Mouse (Mus musculus) left cerebral cortex, postnatal 25 days (tissue): Measurements from ENCODE around the gene Id1. TPM values are rescaled to one million over a fixed set of nuclear protein-coding genes. Genes with fewer than 3 reads are reported as not detected.

Experiments
- DNase-seq, 2 experiments: peaks; one replicate each; pipeline ENCODE4 v3.0.0; 2022; ENCODE audit warnings: low spot score in 2 of 2, mixed read lengths in 1 of 2
- intact Hi-C: fragments of 180-260 bp; cut with DNase I; formaldehyde crosslinking; loops from one replicate; pipeline ENCODE4 v1.15.1; 2025
- total RNA-seq, 2 experiments: library from RNA; stranded (reverse); gene quantifications; 2 replicates each; pipeline ENCODE4 v1.2.3; 2021

The Id1 gene
- total RNA-seq, 2 experiments from 2014 or later: 19.9 to 30.4 TPM

DNA sequence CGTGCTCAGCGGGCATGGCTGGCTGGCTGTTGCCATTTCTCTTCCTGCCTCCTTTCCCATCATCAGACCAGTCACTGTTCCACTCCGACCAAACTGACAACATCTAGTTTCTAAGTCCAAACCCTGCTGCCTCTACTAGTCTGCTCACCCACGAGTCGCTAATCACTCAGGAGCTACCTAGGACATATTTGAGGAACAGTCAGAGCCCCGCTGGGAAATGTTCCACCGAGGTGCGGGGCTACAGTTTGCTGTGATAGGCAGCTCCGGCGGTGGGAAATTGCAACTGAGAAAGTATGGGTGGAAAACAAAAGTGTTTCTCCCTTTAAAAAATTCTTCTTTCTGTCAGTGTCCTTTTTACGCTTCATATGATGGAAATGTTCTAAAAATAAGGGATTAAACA lies 18.4 kb upstream of the Id1 start:
- no peak for DNase-seq
- intact Hi-C loops: no loop called here

DNA sequence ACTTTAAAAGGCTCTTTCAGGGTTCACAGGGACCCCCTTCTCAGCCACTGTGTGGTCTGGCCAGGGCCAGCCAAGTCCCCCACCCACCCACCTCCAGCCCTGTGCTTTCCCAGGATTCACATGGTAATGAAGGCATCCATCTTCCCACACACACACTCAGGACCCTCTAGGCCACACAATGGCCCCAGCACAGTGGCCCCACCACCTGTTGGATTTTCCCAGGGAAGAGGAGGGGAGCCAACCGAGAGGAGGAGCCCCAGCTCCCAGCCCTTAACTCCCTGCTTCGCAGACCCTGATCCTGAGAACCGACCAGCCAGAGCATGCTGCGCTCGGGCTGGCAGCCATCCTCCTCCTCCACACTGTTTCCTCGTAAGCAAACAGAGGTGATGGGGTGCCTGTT lies 18.0 kb upstream of the Id1 start:
- intact Hi-C loops: no loop called here
- DNase-seq: no peak

DNA sequence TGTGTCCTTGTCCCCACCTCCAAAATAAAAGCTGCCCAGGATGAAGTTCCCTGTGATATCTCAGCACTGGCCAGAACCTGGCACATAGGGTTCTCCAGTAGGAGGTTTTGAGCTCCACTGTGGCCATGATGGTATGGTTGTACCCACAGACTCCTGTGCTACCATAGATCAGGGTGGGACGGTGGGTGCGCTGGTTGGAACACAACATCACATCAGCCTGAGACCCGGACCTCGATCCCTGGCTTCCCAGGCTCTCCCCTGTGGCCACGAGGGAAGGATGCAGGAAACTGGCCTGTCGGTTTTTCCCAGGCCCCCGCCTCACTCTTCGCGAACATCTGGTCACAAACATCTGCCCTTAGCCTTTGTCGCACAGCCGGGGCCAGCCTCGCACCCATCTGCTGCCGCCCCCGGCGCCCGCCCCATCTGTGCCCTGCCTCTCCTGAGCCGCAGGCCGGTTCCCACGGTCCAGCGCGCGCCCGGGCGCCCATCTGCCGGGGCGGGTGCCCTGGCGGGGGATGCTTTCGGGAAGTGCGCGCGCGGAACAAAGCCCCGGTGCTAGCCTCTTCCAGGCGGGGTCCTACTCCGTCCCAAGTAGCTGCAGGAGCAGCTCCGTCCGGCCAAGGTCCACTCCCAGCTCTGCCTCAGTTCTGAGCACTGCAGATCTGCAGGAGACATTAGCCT lies 12.3 kb upstream of the Id1 start:
- intact Hi-C loops: no loop called here
- DNase-seq: no peak

- intact Hi-C loops: no loop called here
- no peak for DNase-seq
Observed at GRCm38 (mm10) chr2:152724332-152724723, 11.7 kb upstream of the Id1 start.

DNA sequence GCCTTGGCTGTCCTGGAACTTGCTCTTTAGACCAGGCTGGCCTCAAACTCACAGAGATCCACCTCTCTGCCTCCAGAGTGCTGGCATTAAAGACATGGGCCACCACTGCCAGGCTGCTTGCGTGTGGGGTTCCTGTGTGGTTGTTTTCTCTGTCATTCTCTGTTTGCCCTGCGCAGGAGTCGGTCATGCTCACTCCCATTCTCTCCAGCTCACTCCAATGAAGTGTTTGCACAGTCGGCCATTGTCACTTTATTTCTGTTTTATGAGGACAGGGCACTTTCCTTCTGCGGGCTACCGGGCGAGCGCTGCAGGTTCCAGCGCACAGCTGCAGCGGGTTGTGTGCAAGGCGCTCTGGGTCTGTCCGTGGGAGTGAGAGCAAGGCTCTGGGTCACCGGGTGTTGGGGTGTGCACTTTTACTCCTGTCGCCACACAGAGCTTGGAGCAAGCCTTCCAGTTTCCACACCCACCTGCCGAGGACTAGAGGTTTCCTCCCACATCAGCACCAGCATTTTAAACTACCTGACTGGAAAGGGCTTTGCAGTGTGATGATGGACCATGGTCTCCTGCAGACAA lies 10.8 kb upstream of the Id1 start:
- no peak for DNase-seq

GRCm38 (mm10) chr2:152726213-152726612 lies 9.8 kb upstream of the Id1 start:
- intact Hi-C loops: no loop called here
- no peak for DNase-seq

More for the DNA sequence above, 10.8 kb upstream of the Id1 start:
- intact Hi-C loops: no loop called here

GRCm38 (mm10) chr2:152726751-152727335 lies 9.2 kb upstream of the Id1 start:
- intact Hi-C loops: no loop called here

DNA sequence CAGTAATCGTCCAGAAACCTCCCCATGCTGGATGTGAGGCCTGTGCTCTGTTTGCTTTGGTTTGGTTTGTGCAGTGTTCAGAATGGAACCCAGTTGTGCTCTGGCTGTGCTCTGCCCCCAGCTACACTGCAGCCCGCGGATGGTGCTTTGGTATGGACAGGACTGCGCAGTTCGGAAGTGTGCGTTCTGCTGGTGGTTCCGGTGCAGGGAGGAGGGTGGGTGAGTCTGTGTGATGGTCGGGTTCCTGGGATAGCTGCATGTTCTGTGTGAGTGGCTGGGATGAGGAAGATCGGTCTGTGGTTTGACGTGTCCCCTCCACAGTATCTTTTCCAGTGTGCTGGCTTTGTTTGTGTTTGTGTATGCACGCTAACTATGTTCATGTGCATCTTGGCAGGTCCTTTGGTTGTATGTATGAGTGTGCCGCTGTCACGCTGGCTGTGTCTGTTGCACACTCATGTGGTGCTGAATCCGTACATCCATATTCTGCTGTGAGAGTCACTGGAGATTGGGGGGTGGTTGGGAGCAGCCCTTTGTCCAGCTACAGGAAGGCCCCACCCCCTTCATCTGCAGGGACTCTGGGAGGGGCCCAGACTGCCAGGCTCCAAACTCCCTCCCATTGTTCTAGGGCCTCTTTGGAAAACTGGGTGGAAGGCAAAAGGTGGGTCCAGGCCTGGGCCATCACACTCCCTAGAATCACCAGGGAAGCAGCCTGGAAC lies 8.1 kb upstream of the Id1 start:
- intact Hi-C loops: no loop called here
- no peak for DNase-seq

More at GRCm38 (mm10) chr2:152726751-152727335, 9.2 kb upstream of the Id1 start:
- DNase-seq: no peak

GRCm38 (mm10) chr2:152728594-152728993 lies 7.5 kb upstream of the Id1 start:
- intact Hi-C loops: no loop called here
- no peak for DNase-seq

DNA sequence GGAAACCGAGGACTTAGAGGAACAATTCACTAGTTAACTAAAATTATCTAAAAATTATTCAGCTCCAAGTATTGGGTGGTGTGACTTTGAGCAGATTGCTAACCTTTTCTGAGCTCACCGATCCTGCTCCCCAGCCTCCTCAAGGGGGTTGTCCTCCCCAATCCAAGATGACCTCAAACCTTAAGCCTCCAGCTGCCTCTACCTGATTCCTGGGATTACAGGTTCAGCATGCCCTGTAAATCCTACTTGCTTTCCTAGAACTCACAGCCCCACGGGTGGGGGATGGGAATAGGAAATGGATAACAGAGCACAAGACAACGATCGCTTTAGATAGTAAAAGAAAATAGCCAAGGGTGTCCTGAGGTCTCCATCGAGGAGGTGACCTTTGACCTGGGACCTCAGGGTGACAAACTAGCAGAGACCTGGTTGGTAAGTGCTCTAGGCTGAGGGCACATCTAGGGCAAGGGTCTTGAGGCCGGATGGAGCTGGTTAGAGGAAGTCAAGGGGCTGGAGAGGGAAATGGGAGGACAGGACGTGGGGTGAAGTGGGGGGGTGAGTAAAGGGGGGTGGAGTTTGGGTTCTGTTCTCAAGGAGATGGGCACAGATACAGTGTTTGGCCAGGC lies 6.9 kb upstream of the Id1 start:
- DNase-seq: no peak
- intact Hi-C loops: no loop called here

- no peak for DNase-seq
- intact Hi-C loops: no loop called here
Observed at GRCm38 (mm10) chr2:152729636-152730020, 6.4 kb upstream of the Id1 start.

DNA sequence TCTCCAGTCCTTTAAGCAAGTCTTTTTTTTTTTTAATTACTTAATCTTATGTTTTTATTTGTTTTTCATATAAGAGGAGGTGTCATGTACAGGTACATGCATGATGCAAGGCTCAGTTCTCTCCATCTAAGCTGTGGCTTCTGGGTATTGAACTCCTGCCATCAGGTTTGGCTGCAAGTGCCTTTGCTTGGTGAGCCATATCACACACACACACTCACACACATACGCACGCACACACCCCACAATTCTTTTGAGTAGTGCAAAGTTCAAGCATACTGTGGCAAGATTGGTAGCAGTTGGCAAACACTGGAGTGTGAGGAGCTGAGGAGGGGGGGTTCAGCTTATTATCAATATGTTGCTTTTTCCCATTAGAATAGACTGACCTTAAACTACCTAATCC lies 2.9 kb upstream of the Id1 start:
- no peak for DNase-seq
- intact Hi-C loops: no loop called here

GRCm38 (mm10) chr2:152734501-152734900 lies 1.6 kb upstream of the Id1 start:
- DNase-seq: no peak
- intact Hi-C loops: no loop called here

DNA sequence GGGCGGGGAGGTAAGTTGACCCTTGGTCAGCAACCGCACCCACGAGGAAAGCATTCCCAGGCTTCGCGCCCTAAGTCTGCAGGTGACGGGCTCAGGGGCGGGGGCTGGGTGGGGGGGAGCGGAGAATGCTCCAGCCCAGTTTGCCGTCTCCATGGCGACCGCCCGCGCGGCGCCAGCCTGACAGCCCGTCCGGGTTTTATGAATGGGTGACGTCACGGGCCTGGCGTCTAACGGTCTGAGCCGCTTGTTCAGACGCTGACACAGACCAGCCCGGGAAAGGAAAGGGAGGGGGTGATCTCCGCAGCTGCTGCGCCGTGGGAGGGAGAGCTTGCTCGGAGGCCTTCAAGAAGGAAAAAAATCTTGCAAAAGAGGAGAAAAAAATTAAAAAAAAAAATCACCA lies 1.1 kb upstream of the Id1 start:
- intact Hi-C loops: no loop called here
- peak; percentile 90 to 97 for DNase-seq

GRCm38 (mm10) chr2:152736748-152737147 lies 697 bp downstream of the Id1 start:
- intact Hi-C loops: no loop called here
- DNase-seq: peak in 1 of 2 experiments; percentile 32

DNA sequence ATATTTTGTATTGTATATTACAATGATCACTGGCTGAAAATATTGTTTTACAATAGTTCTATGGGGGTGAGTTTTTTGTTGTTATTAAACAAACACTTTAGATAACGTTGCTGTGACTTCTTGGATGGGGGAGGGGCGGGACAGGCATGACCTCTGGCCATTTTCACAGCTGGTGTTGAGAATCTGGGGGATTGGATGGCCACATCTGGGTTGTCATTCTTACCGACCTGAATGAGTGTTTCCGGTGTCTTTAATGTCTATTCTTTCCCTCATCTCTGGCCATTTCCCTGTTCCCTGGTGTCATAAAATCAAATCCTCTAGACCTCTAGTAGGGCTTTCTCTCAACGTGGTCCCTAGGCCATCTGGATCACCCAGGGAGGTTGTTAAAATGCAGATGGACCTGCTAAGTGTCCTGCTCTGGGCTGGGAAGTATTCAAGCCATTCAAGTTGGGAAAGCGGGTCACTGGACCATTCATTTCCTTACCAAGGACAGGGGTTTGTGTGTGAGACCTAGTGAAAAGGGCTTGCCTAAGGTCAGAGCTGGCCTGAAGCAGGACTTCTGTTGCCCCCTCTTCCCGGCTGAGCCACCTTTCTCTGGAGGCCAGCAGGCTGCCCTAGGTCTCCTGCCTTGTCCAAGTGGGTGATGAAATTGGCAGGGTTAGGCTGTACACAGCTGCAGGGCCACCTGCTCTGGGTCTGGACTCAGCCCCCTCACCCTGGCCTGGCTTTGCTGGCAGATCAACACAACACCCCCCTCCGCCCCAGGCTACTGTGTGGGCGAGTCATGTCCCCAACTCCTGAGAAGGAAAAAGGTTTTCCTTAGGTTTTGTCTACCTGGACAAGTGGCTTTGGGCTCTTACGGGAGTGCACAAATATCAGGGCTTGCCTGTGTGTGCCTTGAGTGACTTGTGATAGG lies 1.5 kb downstream of the Id1 start:
- intact Hi-C loops: loop anchor here (2.0 kb wide), 1 partner anchor 31 kb away; no protein-coding TSS in a partner anchor

GRCm38 (mm10) chr2:152738341-152738740 lies 2.3 kb downstream of the Id1 start:
- intact Hi-C loops: loop anchor here (2.0 kb wide), 1 partner anchor 32 kb away; no protein-coding TSS in a partner anchor

More for the DNA sequence above, 1.5 kb downstream of the Id1 start:
- DNase-seq: no peak

DNA sequence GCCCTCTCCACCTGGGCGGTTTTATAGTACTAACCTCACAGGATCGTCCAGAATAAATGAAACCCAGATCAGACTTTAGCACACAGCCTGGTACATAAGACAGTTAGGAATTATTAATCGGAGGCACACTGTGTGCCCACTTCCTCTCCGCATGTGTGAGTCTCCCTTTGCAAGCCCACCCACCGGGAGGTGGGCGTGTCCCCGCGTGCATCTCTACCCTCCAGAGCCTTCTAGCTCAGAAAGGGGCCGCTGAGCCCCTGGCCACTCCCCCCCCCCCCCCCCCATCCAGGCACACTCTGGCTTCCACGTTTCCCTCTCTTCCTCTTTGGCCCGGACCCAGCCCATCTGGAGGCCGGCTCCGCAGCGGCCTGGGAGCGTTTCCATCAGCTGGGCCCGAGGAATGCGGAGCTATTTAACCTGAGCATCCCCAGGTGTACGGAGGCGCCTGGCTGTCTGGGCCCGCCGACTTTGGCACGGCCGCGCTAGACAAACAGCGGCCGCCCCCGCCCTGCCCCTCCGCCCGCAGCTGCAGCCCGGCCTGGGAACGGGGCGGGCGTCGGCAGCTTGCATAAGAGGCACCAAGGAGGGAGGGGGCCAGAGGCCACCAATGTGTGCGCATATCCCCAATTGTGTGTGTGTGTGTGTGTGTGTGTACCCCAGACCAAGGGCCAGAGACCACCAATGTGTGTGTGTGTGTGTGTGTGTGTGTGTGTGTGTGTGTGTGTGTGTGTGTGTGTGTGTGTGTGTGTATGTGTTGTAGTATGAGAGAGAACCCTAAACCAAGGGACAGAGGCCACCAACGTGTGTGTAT lies 3.2 kb downstream of the Id1 start:
- intact Hi-C loops: loop anchor here (2.0 kb wide), 1 partner anchor 32 kb away; no protein-coding TSS in a partner anchor
- DNase-seq: peak in 1 of 2 experiments; percentile 19

More at GRCm38 (mm10) chr2:152738341-152738740, 2.3 kb downstream of the Id1 start:
- no peak for DNase-seq
